Mouse (Mus musculus) B cell, adult 2 months (primary cell): ENCODE data around the gene Sdr39u1.

Experiments
- DNase-seq, 2 experiments: peaks; one replicate each; pipeline ENCODE4 v3.0.0; 2022

Sdr39u1 gene

GRCm38 (mm10) chr14:55899701-55900413 is at the start of gene Sdr39u1:
Gene Sdr39u1 (minus strand): TSS chr14:55900293.
- DNase-seq = peak; percentile 87

- DNase-seq = no peak
Measured at GRCm38 (mm10) chr14:55946269-55946969, 46.3 kb upstream of the Sdr39u1 start.

- no peak for DNase-seq
Measured at GRCm38 (mm10) chr14:55944575-55944974, 44.5 kb upstream of the Sdr39u1 start, which contains the start of gene Cma1. Gene Cma1 (minus strand): TSS chr14:55944675.

- no peak for DNase-seq
Measured at GRCm38 (mm10) chr14:55943601-55944000, 43.5 kb upstream of the Sdr39u1 start.

DNA sequence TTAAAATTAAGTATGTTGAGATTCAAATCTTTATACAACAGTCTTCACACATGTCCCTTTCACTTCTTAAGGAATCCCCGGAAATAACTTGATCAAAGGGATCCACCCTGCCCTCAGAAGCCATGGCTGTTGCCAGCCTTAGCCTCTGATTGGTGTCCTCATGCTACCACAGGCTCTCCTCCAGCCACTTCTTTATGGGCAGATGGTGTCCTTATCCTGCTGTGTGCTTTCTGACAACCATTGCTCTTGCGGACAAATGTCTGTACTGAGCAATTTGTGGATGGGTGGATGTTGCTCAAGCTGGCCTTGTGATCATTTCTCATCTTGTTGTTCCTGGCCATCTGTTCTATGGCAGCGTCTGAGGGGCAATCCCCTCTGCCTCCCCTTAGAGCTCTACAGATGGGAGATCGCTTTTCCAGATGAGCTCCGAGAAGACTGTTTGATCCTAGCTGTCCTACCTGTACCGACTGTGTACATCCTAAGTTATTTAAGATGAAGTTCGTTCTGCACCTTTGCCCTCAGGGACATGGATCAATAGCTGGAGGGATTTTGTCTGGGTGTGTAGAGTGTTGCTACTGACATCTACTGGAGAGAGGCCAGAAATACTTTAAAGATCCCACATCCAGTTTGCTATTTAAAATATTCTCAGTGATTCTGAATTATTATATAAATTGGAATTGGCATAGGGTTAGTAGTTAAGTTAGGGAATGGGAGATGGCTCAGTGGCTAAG is 40.1 kb upstream of the Sdr39u1 start:
- DNase-seq = no peak

GRCm38 (mm10) chr14:55933586-55933985 is 33.5 kb upstream of the Sdr39u1 start:
- no peak for DNase-seq

GRCm38 (mm10) chr14:55929263-55929997 is 29.3 kb upstream of the Sdr39u1 start:
- no peak for DNase-seq

- DNase-seq = no peak
Measured at GRCm38 (mm10) chr14:55926847-55927246, 26.8 kb upstream of the Sdr39u1 start.

GRCm38 (mm10) chr14:55922475-55923232 is 22.6 kb upstream of the Sdr39u1 start:
- DNase-seq = no peak

GRCm38 (mm10) chr14:55918240-55919082 is 18.4 kb upstream of the Sdr39u1 start:
- peak; percentile 77 to 78 for DNase-seq

DNA sequence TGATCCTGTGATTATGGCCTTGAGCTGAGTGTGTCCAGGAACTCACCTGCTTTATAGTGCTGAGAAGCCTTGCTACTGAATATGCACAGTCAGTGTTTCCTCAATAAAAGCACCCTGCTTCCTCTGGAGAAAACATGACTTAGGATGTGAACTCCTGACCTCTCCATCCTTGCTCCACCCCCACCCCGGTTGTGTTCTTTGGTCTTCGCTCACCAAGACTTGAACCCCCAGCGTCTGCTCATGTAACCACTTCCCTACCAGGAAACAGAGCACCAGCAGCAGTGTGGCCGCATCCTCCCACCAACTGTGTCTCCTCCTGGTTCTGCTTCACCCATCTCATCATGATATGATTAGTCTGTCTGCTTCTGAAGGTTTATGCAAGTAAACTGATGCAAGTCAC is 13.3 kb upstream of the Sdr39u1 start:
- DNase-seq = no peak

- no peak for DNase-seq
Measured at GRCm38 (mm10) chr14:55905518-55905917, 5.4 kb upstream of the Sdr39u1 start.

GRCm38 (mm10) chr14:55900414-55900755 is 292 bp upstream of the Sdr39u1 start:
- DNase-seq = no peak

DNA sequence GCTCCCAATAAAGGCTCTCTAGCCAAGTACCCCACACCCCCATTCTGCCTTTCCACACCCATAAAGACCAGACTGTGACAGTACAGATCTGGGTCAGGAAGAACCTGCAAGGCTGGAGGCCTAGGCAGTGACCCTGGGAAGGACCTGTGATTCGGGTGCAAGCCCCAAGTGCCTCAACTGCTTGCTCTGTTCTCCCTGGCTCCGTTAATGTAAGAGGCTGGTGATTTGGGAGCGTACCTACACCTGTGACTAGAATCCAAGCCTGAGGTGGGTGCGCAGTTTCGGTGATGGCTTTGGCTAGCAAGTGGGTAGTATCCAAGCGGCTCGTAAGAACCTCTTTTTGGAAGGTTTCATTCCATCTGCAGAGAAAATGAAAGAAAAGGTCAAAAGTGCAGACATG is 1.1 kb downstream of the Sdr39u1 start:
- DNase-seq = no peak

- no peak for DNase-seq
Measured at GRCm38 (mm10) chr14:55897671-55898070, 2.4 kb downstream of the Sdr39u1 start.

DNA sequence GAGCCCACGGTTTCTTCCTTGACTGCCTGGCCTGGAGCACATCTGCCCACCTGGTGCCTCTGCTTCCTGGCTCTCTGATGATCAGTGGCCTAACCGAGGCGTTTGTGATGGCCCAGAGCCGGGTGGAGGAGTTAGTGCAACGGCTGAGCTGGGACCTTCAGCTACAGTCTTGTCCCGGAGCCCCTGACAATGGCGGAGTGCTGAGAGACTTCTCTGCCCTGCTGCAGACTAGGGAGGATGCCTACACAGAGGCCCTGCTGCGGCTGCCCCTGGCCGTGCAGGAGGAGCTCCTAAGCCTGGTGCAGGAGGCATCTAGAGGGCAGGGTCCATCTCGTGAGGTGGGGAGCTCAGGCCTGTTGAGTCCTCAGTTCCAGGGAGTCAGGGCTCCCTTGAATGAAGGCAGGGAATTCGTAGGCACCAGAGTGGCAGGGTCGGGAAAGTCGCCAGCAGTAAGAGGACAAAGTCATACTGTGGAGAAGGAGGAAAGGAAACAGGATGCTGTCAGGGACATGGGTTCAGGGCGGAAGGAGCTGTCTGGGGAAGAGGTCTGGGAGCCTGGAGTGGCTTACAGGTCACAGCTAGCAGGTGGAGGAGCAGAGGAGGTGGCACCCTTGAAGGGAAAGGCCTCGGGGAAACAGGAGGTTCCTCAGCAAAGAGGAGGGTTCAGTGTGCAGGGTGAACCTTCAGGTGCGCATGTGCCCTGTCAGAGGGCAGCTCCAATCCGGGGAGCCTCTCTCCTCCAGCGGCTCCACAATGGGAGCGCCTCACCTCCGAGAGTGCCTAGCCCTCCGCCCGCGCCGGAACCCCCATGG is 13.3 kb downstream of the Sdr39u1 start:
- DNase-seq = no peak

- DNase-seq = peak; percentile 75 to 79
Measured at GRCm38 (mm10) chr14:55885791-55886271, 14.3 kb downstream of the Sdr39u1 start.

DNA sequence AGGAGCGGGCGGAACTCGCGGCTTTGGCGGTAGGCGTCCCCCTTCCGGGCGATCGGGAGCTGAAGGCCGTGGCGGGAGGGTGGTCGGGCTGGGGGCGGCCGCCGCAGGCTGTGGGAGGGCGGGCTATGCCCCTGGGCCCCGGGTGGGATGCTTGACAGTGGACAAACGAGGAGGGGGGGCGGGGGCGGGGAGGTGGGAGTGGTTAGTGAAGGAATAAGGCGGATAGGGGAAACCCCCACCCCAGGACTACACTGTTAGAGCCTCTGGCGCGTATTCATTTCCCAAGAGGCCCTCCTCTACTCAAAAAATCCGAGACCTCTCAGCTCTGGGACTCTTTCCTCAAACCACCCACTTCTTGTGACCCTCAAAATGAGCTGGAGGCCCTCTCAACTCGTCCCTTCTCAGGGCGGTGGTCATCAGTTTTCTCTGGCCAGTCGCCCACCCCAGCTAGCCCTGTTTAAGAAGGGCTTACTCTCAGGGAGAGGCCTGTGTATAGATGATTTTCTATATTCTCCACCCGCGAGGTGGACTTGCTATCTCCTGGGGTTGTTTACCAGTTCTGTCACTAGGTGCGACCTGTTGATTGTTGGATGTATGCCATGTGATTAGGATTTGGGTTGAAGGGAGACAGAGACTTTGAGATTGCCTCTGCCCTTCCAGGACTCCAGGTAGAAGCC is 14.8 kb downstream of the Sdr39u1 start:
- DNase-seq = peak in 1 of 2 experiments; percentile 48

DNA sequence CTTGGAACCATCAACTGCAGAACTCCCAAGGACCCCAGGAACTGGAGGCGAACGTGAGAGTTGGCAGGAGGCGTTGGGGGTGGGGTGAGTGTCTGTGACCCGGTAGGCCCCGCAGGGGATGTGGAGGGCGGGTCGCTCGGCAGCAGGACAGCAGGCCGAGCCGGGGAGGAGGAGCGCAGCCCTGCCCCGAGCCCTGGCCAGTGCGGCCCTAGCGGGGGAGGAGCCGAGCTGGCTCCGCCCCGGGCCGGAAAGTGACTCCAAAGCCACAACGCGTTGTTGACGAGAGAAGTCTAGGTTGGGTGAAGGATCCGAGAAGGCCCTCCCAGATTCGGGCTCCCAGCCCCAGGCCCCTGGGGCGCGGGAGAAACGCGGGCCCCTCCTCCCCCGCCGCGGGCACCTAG is 15.4 kb downstream of the Sdr39u1 start, which contains the start of gene Khnyn:
TSS of gene Khnyn (plus strand) at position 235 of the 401 bp plus-strand sequence.
- DNase-seq = peak; percentile 83 to 85
